Mouse (Mus musculus) heart, embryonic 14.5 days (tissue): Measurements from ENCODE around the gene Olfr1208. TPM values are rescaled to one million over a fixed set of nuclear protein-coding genes. Genes with fewer than 3 reads are reported as not detected.

Experiments
- ATAC-seq: fragments of 200-750 bp; cut with Nextera tagmentation; 2 replicates; pipeline ENCODE4 v1.8.0; 2017; ENCODE audit warnings: low read depth, moderate TSS enrichment; ENCODE audit not compliant: insufficient number of reproducible peaks, insufficient read depth, low FRiP score
- H3K27ac ChIP-seq, 2 experiments: fragments of 200-500 bp in 1 of 2; fragments of 300-500 bp in 1 of 2; sonication (generic) in 1 of 2; replicated peaks in 1 of 2; 2 replicates each; pipeline ENCODE4 v1.5.1; 2012 to 2014; ENCODE audit warnings: low read depth in 2 of 2, low read length in 2 of 2, control low read depth in 1 of 2, mild to moderate bottlenecking in 1 of 2, mixed read lengths in 1 of 2; ENCODE audit not compliant: control insufficient read depth in 1 of 2, insufficient read depth in 1 of 2
- H3K27me3 ChIP-seq: fragments of 300-500 bp; sonication (generic); 2 replicates; pipeline ENCODE4 v1.6.1; 2014; ENCODE audit warnings: mild to moderate bottlenecking, low read length, control low read depth; ENCODE audit not compliant: control insufficient read depth, insufficient read depth
- H3K36me3 ChIP-seq: fragments of 300-500 bp; sonication (generic); 2 replicates; pipeline ENCODE4 v1.6.1; 2014; ENCODE audit warnings: mild to moderate bottlenecking, control low read depth, low read length, mixed read lengths; ENCODE audit not compliant: control insufficient read depth, insufficient read depth
- H3K4me1 ChIP-seq, 2 experiments: fragments of 200-500 bp in 1 of 2; fragments of 300-500 bp in 1 of 2; sonication (generic) in 1 of 2; 2 replicates each; pipeline ENCODE4 v1.6.1; 2012 to 2014; ENCODE audit warnings: low read length in 2 of 2, control low read depth in 1 of 2, mixed read lengths in 1 of 2; ENCODE audit not compliant: control insufficient read depth in 2 of 2, insufficient read depth in 2 of 2
- H3K4me2 ChIP-seq: fragments of 300-500 bp; sonication (generic); 2 replicates; pipeline ENCODE4 v1.6.1; 2014; ENCODE audit warnings: mild to moderate bottlenecking, low read length
- H3K4me3 ChIP-seq, 2 experiments: fragments of 200-500 bp in 1 of 2; fragments of 300-500 bp in 1 of 2; sonication (generic) in 1 of 2; 2 replicates each; pipeline ENCODE4 v1.5.1; 2012 to 2014; ENCODE audit warnings: low read length in 2 of 2, mild to moderate bottlenecking in 2 of 2, control low read depth in 1 of 2, low read depth in 1 of 2, moderate library complexity in 1 of 2; ENCODE audit not compliant: control insufficient read depth in 1 of 2, insufficient read depth in 1 of 2
- H3K9ac ChIP-seq: fragments of 300-500 bp; sonication (generic); 2 replicates; pipeline ENCODE4 v1.6.1; 2014; ENCODE audit warnings: mild to moderate bottlenecking, low read length
- H3K9me3 ChIP-seq: fragments of 300-500 bp; sonication (generic); 2 replicates; pipeline ENCODE4 v1.6.1; 2016; ENCODE audit warnings: low read length, control low read depth; ENCODE audit not compliant: control insufficient read depth
- WGBS: fragments of 180-500 bp; shearing (Covaris S2); extraction: QIAGEN DNeasy Blood & Tissue Kit; methylation state at CpG from one replicate; pipeline ENCODE4 v1.1.7; 2014; 5-methylcytosine and 5-hydroxymethylcytosine counted together
- polyA plus RNA-seq: library from polyadenylated mRNA; unstranded; fragments of >200 nt; fragmentation: Nextera tagmentation; extraction: Ambion mirVana; gene quantifications from 2 replicates; pipeline ENCODE4 v1.2.1, GENCODE M21; 2014

Olfr1208 gene
- polyA plus RNA-seq: not detected in 2 replicates

DNA sequence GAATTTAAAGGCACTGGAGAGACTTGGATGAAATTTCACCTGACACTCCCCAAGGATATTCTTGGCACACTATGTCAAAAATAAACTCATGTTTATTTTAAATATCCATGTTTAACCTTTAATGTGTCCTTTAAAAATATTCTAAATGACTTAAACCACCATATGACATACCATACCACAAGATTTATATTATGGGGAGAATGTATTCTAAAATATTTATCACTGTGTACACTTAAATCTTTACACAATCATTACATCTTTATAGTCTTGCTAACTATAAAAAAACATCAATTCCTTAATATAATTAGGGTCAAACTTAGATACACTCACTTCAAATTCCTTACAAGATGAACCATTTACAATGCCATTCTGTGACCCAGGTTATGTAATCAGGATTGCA, at the start of gene Olfr1208:
Olfr1208 (minus strand) TSS at position 101 of the 400 bp plus-strand sequence.
- no peak for ATAC-seq
- no peak within 1 kb of the TSS for H3K9ac ChIP-seq
- H3K9me3 ChIP-seq: no peaks in the 10 kb centered on the region
- no peak within 1 kb of the TSS for H3K27ac ChIP-seq
- no peaks in the 10 kb centered on the region for H3K36me3 ChIP-seq
- H3K4me3 ChIP-seq: no peak within 1 kb of the TSS
- H3K27me3 ChIP-seq: no peaks in the 10 kb centered on the region
- H3K4me1 ChIP-seq: no peaks in the 10 kb centered on the region
- no peak within 1 kb of the TSS for H3K4me2 ChIP-seq

DNA sequence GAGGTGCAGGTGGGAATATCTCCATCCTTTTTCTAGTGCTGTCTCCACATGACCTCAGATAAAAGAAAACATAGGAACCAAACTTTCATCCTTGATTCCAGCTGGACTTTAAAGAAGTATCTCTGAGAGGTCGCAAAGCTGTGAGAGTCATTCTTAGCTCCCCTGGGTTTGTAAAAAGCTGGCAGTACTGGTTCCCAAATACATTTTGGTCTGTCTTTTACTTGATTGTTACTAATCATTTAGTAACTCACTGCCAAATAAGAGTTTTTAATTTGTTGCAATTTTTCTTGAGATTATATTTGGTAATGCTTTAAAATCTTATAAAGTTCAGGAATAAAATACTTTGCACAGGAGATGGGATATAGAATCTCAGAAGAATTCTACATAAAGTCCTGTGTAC, 35.9 kb upstream of the Olfr1208 start, which contains the start of gene Olfr1211:
Olfr1211 (minus strand) TSS at position 101 of the 400 bp plus-strand sequence.
- Histone ChIP-seq H3K27me3 (no peaks in the 10 kb centered on the region), H3K4me3 (no peak within 1 kb of the TSS), H3K4me2 (no peak within 1 kb of the TSS), H3K9ac (no peak within 1 kb of the TSS), H3K4me1 (no peaks in the 10 kb centered on the region), H3K27ac (no peak within 1 kb of the TSS), H3K9me3 (no peaks in the 10 kb centered on the region), H3K36me3 (no peaks in the 10 kb centered on the region)
- WGBS: 80% methylated on average over 1 of the region's 1 CpGs
- ATAC-seq: no peak

DNA sequence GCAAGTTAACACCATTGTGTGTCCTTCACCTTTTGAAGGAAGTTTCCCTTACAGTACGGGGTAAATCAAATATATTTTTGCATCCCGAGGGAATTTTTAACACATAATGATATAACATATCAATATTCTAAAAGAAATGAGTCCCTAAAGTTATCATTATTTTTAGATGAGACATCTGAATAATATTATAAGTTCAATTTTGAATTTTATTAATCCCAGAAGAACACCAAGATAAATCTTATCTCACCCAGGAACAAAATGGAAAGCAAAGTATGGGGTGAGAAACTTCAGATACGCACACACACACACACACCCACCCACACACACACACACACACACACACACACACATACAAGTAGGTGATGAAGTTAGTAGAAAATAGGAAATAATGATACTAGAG, 12.9 kb upstream of the Olfr1208 start, which contains the start of gene Olfr1209:
Olfr1209 (minus strand) TSS at position 101 of the 400 bp plus-strand sequence.
- Histone ChIP-seq H3K27me3 (no peaks in the 10 kb centered on the region), H3K9me3 (no peaks in the 10 kb centered on the region), H3K36me3 (no peaks in the 10 kb centered on the region), H3K4me2 (no peak within 1 kb of the TSS), H3K4me1 (no peaks in the 10 kb centered on the region), H3K4me3 (no peak within 1 kb of the TSS), H3K27ac (no peak within 1 kb of the TSS), H3K9ac (no peak within 1 kb of the TSS)
- ATAC-seq: no peak
- WGBS: 76% methylated on average over 3 of the region's 3 CpGs

DNA sequence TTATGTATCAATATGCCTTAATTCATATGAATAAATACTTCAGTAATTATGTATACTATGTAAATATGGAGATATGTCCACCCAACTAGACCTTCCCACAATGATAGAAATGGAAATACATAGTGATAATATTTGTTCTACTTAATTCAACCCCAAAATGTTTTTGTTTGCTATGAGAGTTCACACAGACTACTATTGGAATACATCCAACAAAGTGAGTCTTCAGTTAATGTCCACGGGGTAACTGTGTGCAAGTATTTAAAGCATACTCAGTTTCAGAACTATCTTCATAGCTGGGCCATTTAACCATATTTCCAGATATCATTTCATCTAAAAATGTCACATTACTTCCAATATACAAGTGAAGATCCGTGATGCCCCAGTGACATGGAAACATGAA, 39.2 kb downstream of the Olfr1208 start, which contains the start of gene Olfr1206:
Olfr1206 (plus strand) TSS at position 301 of the 400 bp plus-strand sequence.
- H3K27me3 ChIP-seq: no peaks in the 10 kb centered on the region
- no peak for ATAC-seq
- no peak within 1 kb of the TSS for H3K4me2 ChIP-seq
- 73% methylated on average over 2 of the region's 2 CpGs for WGBS
- no peak within 1 kb of the TSS for H3K4me3 ChIP-seq
- H3K27ac ChIP-seq: no peak within 1 kb of the TSS
- no peak within 1 kb of the TSS for H3K9ac ChIP-seq
- H3K36me3 ChIP-seq: no peaks in the 10 kb centered on the region
- H3K4me1 ChIP-seq: no peaks in the 10 kb centered on the region
- no peaks in the 10 kb centered on the region for H3K9me3 ChIP-seq

DNA sequence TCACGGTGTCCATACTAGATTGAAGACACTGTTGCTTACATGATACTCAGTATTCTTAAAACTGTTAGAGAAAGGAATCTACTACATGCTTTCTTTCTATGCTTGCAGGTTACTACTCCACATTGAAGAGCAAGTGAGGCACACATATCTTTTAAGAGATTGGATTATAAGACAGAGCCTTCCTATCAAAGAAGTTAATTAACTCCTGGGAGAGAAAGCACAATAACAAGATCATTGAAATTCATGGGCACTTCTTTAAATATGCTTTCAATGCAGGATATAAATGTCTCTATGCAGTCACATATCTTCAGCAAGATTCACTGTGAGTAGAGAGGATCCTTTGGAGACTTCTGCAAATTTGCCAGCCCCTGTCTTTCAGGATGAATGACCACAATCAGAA, 53.1 kb downstream of the Olfr1208 start, which contains the start of gene Olfr1204:
Olfr1204 (plus strand) TSS at position 301 of the 400 bp plus-strand sequence.
- Histone ChIP-seq H3K4me1 (no peaks in the 10 kb centered on the region), H3K36me3 (no peaks in the 10 kb centered on the region), H3K4me3 (no peak within 1 kb of the TSS), H3K9me3 (no peaks in the 10 kb centered on the region; the same call in 1 of the 2 replicates), H3K9ac (no peak within 1 kb of the TSS), H3K27ac (no peak within 1 kb of the TSS), H3K27me3 (no peaks in the 10 kb centered on the region), H3K4me2 (no peak within 1 kb of the TSS)
- WGBS: 83% methylated on average over 1 of the region's 1 CpGs
- ATAC-seq: no peak

Other genes with a start within 250 kb of the Olfr1208 start
- gene Olfr1193, start 226.7 kb downstream of the Olfr1208 start, polyA plus RNA-seq: not detected in 2 replicates
- gene Olfr1195, start 213.1 kb downstream of the Olfr1208 start, polyA plus RNA-seq: not detected in 2 replicates
- not detected in 2 replicates for gene Olfr1196, start 197.7 kb downstream of the Olfr1208 start, polyA plus RNA-seq
- not detected in 2 replicates for gene Olfr1197, start 169.9 kb downstream of the Olfr1208 start, polyA plus RNA-seq
- not detected in 2 replicates for gene Olfr1198, start 150.9 kb downstream of the Olfr1208 start, polyA plus RNA-seq
- gene Olfr1199, start 141.8 kb downstream of the Olfr1208 start, polyA plus RNA-seq: not detected in 2 replicates
- gene Olfr1200, start 131.8 kb downstream of the Olfr1208 start, polyA plus RNA-seq: not detected in 2 replicates
- not detected in 2 replicates for gene Olfr1201, start 109.3 kb downstream of the Olfr1208 start, polyA plus RNA-seq
- not detected in 2 replicates for gene Olfr1202, start 87.8 kb downstream of the Olfr1208 start, polyA plus RNA-seq
- not detected in 2 replicates for gene Olfr1205, start 72.6 kb downstream of the Olfr1208 start, polyA plus RNA-seq
- not detected in 2 replicates for gene Olfr1204, start 53.0 kb downstream of the Olfr1208 start, polyA plus RNA-seq
- not detected in 2 replicates for gene Olfr1206, start 39.1 kb downstream of the Olfr1208 start, polyA plus RNA-seq
- not detected in 2 replicates for gene Olfr1209, start 12.8 kb upstream of the Olfr1208 start, polyA plus RNA-seq
- not detected in 2 replicates for gene Olfr1211, start 35.8 kb upstream of the Olfr1208 start, polyA plus RNA-seq
- not detected in 2 replicates for gene Olfr1212, start 51.7 kb upstream of the Olfr1208 start, polyA plus RNA-seq
- not detected in 2 replicates for gene Gm13762, start 78.0 kb upstream of the Olfr1208 start, polyA plus RNA-seq
- gene Olfr1214, start 90.3 kb upstream of the Olfr1208 start, polyA plus RNA-seq: not detected in 2 replicates
- not detected in 2 replicates for gene Olfr1215, start 104.7 kb upstream of the Olfr1208 start, polyA plus RNA-seq
- gene Olfr1216, start 116.0 kb upstream of the Olfr1208 start, polyA plus RNA-seq: not detected in 2 replicates
- not detected in 2 replicates for gene Olfr1217, start 129.8 kb upstream of the Olfr1208 start, polyA plus RNA-seq
- not detected in 2 replicates for gene Olfr1218, start 158.9 kb upstream of the Olfr1208 start, polyA plus RNA-seq
- gene Olfr1219, start 181.2 kb upstream of the Olfr1208 start, polyA plus RNA-seq: not detected in 2 replicates
- gene Olfr1220, start 204.5 kb upstream of the Olfr1208 start, polyA plus RNA-seq: not detected in 2 replicates
- not detected in 2 replicates for gene Olfr1221, start 215.0 kb upstream of the Olfr1208 start, polyA plus RNA-seq
- gene Olfr1222, start 230.7 kb upstream of the Olfr1208 start, polyA plus RNA-seq: not detected in 2 replicates
- not detected in 2 replicates for gene Olfr1223, start 249.2 kb upstream of the Olfr1208 start, polyA plus RNA-seq